Mouse (Mus musculus) liver, embryonic 14.5 days (tissue): Measurements from ENCODE around the gene Kcnip4.

Experiments used
- CTCF ChIP-seq: IDR thresholded peaks from 2 replicates; pipeline ENCODE4 v1.5.1; 2016; ENCODE audit warnings: antibody characterized with exemption, low read depth, control low read depth
- EP300 ChIP-seq: IDR thresholded peaks from 2 replicates; pipeline ENCODE4 v1.6.1; 2016; ENCODE audit warnings: antibody characterized with exemption, low read depth

GRCm38 (mm10) chr5:48421957-48422356 lies 1102.8 kb downstream of the Kcnip4 start:
- no peak for TF ChIP-seq CTCF
- no peak for TF ChIP-seq EP300
